Mouse (Mus musculus) heart, embryonic 13.5 days (tissue): ENCODE measurements around the gene Ephx1. TPM values are rescaled to one million over a fixed set of nuclear protein-coding genes. Genes with fewer than 3 reads are reported as not detected.
A peak's percentile ranks its signal among the peaks of the same experiment; 100 is the strongest.

Source experiments
- ATAC-seq: fragments of 200-750 bp; cut with Nextera tagmentation; 2 replicates; pipeline ENCODE4 v1.8.0; 2017; ENCODE audit warnings: moderate TSS enrichment; ENCODE audit not compliant: insufficient number of reproducible peaks, low FRiP score, low TSS enrichment; ENCODE audit errors: extremely low read depth
- H3K27ac ChIP-seq: fragments of 300-500 bp; sonication (generic); replicated peaks from 2 replicates; pipeline ENCODE4 v1.5.1; 2015; ENCODE audit warnings: moderate library complexity, mild to moderate bottlenecking, inconsistent platforms
- H3K27me3 ChIP-seq: fragments of 300-500 bp; sonication (generic); replicated peaks from 2 replicates; pipeline ENCODE4 v1.6.1; 2015; ENCODE audit warnings: mild to moderate bottlenecking, inconsistent platforms
- H3K36me3 ChIP-seq: fragments of 300-500 bp; sonication (generic); 2 replicates; pipeline ENCODE4 v1.6.1; 2015; ENCODE audit warnings: mild to moderate bottlenecking, inconsistent platforms
- H3K4me1 ChIP-seq: fragments of 300-500 bp; sonication (generic); 2 replicates; pipeline ENCODE4 v1.6.1; 2015; ENCODE audit warnings: inconsistent platforms
- H3K4me2 ChIP-seq: fragments of 300-500 bp; sonication (generic); 2 replicates; pipeline ENCODE4 v1.6.1; 2015; ENCODE audit warnings: inconsistent platforms, mild to moderate bottlenecking, moderate library complexity
- H3K4me3 ChIP-seq: fragments of 300-500 bp; sonication (generic); 2 replicates; pipeline ENCODE4 v1.5.1; 2015; ENCODE audit warnings: moderate library complexity, mild to moderate bottlenecking, inconsistent platforms
- H3K9ac ChIP-seq: fragments of 300-500 bp; sonication (generic); 2 replicates; pipeline ENCODE4 v1.6.1; 2015; ENCODE audit warnings: inconsistent platforms, mild to moderate bottlenecking, moderate library complexity
- H3K9me3 ChIP-seq: fragments of 300-500 bp; sonication (generic); 2 replicates; pipeline ENCODE4 v1.6.1; 2016; ENCODE audit warnings: inconsistent platforms
- WGBS: fragments of 180-500 bp; shearing (Covaris S2); methylation state at CpG from one replicate; pipeline ENCODE4 v1.1.7; 2015; ENCODE audit warnings: mixed read lengths; 5-methylcytosine and 5-hydroxymethylcytosine counted together
- polyA plus RNA-seq: library from polyadenylated mRNA; unstranded; fragments of >200 nt; fragmentation: Nextera tagmentation; extraction: Ambion mirVana; gene quantifications from 2 replicates; pipeline ENCODE4 v1.2.1, GENCODE M21; 2015

Ephx1 gene
- polyA plus RNA-seq, 1 experiment from 2014 or later = 6.0 TPM

DNA sequence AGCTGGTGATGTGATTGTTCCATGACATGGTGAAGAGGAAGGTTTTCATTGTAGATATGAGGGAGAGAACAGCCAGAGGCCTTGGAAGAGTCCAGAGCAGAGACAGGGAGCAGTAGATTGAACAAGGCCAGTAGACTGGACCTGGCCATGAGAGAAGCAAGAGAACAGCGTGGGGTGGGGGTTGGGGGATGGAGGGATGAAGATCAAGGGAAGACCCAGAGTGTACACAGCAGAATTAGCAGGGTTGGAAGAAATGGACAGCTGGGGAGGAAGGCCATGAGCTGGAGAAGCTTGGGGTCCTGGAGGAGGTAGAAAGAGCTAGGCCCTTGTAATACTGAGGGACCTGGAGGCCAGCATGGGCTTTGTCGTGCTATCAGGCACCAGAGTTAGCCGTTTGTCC lies 8.3 kb downstream of the Ephx1 start:
- Histone ChIP-seq H3K9me3 (no peaks in the 10 kb centered on the region), H3K27me3 (0 out of 2 replicates have a peak, but pooled peaks cover 5% of the 10 kb centered on the region), H3K4me2 (no peak overlapping the region), H3K27ac (no peak overlapping the region), H3K36me3 (no peaks in the 10 kb centered on the region), H3K4me3 (no peak overlapping the region), H3K9ac (no peak overlapping the region), H3K4me1 (peaks cover 41% of the 10 kb centered on the region)
- ATAC-seq = no peak
- WGBS = 74% methylated on average over 3 of the region's 3 CpGs

DNA sequence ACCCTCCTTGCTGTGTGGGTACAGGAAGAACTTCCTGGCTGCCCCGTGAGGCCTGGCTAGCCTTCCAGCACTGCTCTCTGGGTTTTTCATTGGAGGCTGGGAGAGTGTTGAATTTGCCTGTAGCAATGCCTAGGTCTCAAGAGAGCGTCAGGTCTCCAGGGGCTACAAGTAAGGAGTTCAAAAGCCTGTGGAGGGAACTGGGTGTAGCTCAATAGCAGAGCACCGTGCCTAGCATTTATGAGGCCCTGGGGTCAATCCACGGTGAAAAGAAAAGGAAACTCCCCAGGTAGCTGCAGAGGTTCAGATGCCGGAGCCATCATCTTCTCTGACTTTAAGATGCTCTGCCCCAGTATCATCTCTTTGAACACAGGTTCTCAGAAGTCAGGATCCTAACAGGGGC lies 9.1 kb downstream of the Ephx1 start:
- Histone ChIP-seq H3K9ac (no peak overlapping the region), H3K9me3 (no peaks in the 10 kb centered on the region), H3K4me2 (no peak overlapping the region), H3K36me3 (no peaks in the 10 kb centered on the region), H3K27me3 (peaks cover 5% of the 10 kb centered on the region; the same call in 1 of the 2 replicates), H3K4me3 (no peak overlapping the region), H3K27ac (no peak overlapping the region), H3K4me1 (peaks cover 39% of the 10 kb centered on the region)
- WGBS = 76% methylated on average over 5 of the region's 5 CpGs
- ATAC-seq = no peak

DNA sequence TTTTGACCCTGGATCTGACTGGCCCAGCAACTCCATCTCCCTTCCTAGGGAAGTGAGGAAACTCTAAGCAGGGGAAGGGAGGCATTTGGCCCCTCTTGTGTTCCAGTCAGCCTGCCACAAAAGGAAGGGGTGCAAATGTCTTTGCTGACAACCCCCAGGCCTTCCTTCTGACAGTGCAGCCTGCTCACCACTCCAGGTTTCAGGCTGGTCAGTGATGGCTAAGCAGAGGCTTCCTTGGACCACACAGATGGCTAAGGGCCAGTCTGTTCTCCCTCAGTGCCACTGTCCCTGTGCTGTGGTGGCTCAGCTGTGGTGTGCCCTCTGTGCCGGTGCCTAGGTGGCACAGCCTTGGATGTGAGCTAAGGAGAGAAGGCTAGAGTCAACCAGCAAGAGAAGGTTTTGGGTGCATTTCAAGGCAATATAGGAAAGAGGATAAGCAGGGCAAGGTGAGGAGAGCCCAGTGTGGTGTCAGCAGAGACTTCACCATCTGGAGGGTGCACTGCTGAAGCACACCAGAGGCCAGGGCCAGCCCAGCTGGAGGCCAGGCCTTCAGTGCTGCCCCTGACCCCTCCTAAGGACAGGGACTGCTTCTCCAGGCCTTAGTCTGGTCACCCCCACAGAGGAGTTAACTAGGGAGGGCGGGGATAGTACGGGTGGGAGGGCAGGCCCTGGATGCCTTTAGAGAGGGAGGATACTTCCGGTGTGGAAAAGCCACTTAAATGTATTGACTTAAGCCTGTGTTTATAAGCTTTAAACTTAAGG lies 10.4 kb downstream of the Ephx1 start:
- Histone ChIP-seq H3K4me2 (no peak overlapping the region), H3K9me3 (no peaks in the 10 kb centered on the region), H3K36me3 (no peaks in the 10 kb centered on the region), H3K9ac (0 out of 2 replicates have a peak overlapping the region, but pooled peaks have one; percentile 1), H3K4me1 (peaks cover 27% of the 10 kb centered on the region), H3K27ac (peak overlapping the region; percentile 13), H3K27me3 (peaks cover 5% of the 10 kb centered on the region; the same call in 1 of the 2 replicates), H3K4me3 (no peak overlapping the region)
- no peak for ATAC-seq
- WGBS = 57% methylated on average over 4 of the region's 4 CpGs

DNA sequence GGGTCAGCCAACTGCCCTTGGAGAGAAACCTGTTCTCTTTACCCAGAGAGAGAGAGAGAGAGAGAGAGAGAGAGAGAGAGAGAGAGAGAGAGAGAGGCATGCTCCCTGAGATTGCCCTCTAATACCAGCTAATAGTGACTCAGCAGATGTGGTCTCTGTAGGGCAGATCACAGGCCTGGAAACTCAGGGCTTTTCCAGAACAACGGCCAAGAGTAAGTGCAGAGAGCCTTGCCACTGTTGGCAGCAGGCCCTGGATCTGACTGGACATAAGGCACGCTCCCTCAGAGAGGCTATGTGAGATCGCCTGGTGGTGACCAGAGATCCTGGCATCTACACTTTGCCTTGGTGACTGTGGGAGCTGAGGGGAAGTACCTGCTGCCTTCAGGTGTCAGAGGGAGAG lies 10.9 kb downstream of the Ephx1 start:
- H3K4me2 ChIP-seq = no peak overlapping the region
- peaks cover 5% of the 10 kb centered on the region; the same call in 1 of the 2 replicates for H3K27me3 ChIP-seq
- no peaks in the 10 kb centered on the region for H3K36me3 ChIP-seq
- no peak for ATAC-seq
- H3K9me3 ChIP-seq = no peaks in the 10 kb centered on the region
- WGBS = 32% methylated on average over 3 of the region's 3 CpGs
- no peak overlapping the region for H3K4me3 ChIP-seq
- peak overlapping the region; percentile 13 for H3K27ac ChIP-seq
- H3K9ac ChIP-seq = 0 out of 2 replicates have a peak overlapping the region, but pooled peaks have one; percentile 1
- peaks cover 21% of the 10 kb centered on the region for H3K4me1 ChIP-seq

DNA sequence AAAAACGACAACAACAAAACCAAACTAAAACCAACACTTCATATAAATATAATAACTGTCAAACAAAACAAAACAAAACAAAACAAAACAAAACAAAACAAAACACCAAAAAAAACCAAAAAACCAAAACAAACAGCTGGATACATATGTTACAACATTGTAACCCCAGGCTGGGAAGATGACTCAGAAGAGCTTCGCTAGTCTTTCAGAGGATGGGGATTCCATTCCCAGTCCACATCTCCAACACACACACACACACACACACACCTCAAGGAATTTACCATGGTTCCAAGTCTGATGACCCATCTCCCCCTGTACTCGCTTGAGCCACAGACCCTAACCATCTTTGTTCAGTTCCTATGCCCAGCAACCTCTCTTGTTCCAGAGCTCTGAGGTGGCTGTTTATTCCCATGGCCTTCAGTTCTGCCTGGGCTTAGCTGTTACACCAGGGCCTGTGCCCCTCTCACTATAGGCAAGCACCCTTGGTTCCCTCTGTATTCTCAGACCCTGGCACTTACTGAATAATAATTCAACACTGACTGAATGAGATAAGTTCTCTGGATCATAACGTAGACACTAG lies 11.6 kb downstream of the Ephx1 start:
- no peaks in the 10 kb centered on the region for H3K9me3 ChIP-seq
- H3K9ac ChIP-seq = no peak overlapping the region
- H3K4me1 ChIP-seq = peaks cover 19% of the 10 kb centered on the region
- no peak overlapping the region for H3K4me2 ChIP-seq
- H3K27me3 ChIP-seq = peaks cover 5% of the 10 kb centered on the region; the same call in 1 of the 2 replicates
- H3K4me3 ChIP-seq = no peak overlapping the region
- 79% methylated on average over 4 of the region's 4 CpGs for WGBS
- 0 out of 2 replicates have a peak overlapping the region, but pooled peaks have one; percentile 39 for H3K27ac ChIP-seq
- ATAC-seq = no peak
- no peaks in the 10 kb centered on the region for H3K36me3 ChIP-seq

DNA sequence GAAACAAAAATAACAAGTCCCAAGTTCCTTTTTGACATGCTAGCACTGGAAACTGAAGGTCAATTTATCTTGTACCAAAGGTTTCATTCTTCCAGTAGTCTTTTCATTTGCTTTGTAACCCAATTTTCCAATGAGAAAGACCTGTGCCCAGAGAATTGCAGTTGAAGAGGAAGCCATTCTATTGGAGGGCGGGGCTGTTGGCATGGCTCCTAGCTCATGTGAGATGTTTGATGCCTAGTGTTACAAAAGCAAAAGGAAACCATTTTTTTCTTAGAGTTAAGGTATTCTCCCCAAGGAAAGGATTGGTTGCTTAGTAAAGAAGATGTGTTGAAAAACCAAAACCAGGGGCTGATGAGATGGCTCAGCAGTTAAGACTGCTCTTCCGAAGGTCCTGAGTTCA lies 12.4 kb downstream of the Ephx1 start:
- Histone ChIP-seq H3K9me3 (no peaks in the 10 kb centered on the region), H3K27ac (no peak overlapping the region), H3K9ac (no peak overlapping the region), H3K27me3 (peaks cover 5% of the 10 kb centered on the region; the same call in 1 of the 2 replicates), H3K4me2 (no peak overlapping the region), H3K4me3 (no peak overlapping the region), H3K4me1 (peaks cover 19% of the 10 kb centered on the region), H3K36me3 (no peaks in the 10 kb centered on the region)
- ATAC-seq = no peak
- 87% methylated on average over 2 of the region's 2 CpGs for WGBS

DNA sequence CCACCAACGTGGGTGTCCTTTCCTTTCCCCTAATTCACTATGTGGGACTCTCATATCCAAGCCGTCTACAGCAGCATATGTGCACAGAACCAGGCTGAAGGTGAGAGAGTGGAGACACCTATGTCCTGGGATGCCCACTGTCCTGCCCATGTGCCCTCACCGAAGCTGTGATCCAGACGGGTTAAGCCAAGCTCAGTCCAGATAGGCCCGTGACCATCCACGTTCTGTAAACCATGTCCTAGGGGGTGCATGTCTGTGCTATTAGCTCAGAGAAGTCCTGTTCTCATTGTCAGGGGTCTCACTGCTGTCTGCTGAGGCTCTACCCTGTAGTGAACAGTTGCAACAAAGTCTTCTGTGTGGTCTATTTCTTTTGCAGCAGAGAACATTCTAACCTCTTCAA lies 12.9 kb downstream of the Ephx1 start:
- no peak overlapping the region for H3K9ac ChIP-seq
- no peak overlapping the region for H3K27ac ChIP-seq
- ATAC-seq = no peak
- H3K36me3 ChIP-seq = no peaks in the 10 kb centered on the region
- H3K9me3 ChIP-seq = no peaks in the 10 kb centered on the region
- peaks cover 19% of the 10 kb centered on the region for H3K4me1 ChIP-seq
- WGBS = 74% methylated on average over 6 of the region's 6 CpGs
- H3K27me3 ChIP-seq = peaks cover 5% of the 10 kb centered on the region; the same call in 1 of the 2 replicates
- no peak overlapping the region for H3K4me2 ChIP-seq
- H3K4me3 ChIP-seq = no peak overlapping the region

DNA sequence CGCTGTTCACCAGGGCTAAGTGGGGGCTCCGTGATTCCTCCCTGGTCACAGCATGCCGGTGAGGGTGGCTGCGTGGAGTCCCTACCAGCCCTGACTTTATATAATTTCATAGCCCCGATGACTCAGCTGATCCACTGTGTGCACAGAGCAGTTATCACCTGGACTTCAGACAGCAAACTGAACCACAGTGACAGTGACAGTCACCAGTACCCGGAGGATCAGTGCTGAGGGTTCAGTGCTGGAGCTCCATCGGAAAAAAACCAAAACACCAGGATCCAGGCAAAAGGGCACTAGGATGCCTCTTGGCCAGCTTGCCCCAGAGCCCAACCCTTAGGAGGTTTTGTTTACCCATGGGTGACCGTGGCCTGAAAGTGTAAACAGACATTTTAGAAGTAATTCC lies 15.4 kb downstream of the Ephx1 start:
- peaks cover 19% of the 10 kb centered on the region for H3K4me1 ChIP-seq
- 75% methylated on average over 8 of the region's 8 CpGs for WGBS
- no peaks in the 10 kb centered on the region; the same call in 1 of the 2 replicates for H3K27me3 ChIP-seq
- no peak overlapping the region for H3K4me3 ChIP-seq
- H3K36me3 ChIP-seq = no peaks in the 10 kb centered on the region
- H3K9me3 ChIP-seq = no peaks in the 10 kb centered on the region
- no peak overlapping the region for H3K27ac ChIP-seq
- ATAC-seq = no peak
- no peak overlapping the region for H3K4me2 ChIP-seq
- no peak overlapping the region for H3K9ac ChIP-seq

DNA sequence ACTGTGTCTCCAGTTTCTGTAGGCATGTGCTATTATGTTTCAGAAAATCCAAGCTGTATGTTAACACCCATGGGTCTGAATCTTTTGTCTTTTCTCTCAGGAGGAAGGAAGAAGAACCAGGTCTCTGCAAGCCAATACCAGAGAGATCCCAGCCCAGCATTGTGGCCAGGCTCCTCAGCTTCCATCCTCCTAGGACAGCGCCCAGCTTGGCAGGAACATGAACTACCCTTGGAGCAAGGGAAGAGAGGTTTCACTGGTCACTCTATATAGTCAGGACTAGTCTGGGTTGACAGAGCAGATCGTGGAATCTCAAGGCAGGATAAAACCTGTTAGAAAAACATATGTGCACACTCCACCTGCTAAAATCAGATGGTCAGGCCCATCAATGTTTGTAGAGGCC lies 16.9 kb downstream of the Ephx1 start:
- H3K4me3 ChIP-seq = no peak overlapping the region
- WGBS = 73% methylated on average over 2 of the region's 2 CpGs
- no peak for ATAC-seq

DNA sequence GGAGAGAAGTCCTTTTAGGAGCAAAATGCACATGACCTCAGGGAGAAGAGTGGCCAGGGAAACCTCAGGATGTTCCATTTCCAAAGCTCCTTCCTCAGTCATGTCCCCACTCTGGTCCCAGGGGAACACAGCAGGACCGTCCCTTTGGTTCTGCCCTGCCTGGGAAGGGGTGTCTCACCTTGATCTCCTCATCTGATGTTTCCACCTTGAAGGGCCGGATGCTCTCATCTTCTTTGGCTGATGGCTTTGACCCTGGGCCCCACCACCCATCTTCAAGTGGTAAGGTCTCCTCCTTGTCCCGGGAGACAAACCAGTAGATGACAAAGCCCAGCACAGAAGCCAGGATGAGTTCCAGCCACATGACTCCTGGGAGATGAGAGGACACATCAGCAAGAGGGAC lies 19.1 kb downstream of the Ephx1 start:
- H3K4me1 ChIP-seq = peaks cover 6% of the 10 kb centered on the region
- H3K27me3 ChIP-seq = no peaks in the 10 kb centered on the region; the same call in 1 of the 2 replicates
- no peak overlapping the region for H3K4me2 ChIP-seq
- no peak for ATAC-seq
- no peaks in the 10 kb centered on the region for H3K36me3 ChIP-seq
- H3K4me3 ChIP-seq = no peak overlapping the region
- H3K9ac ChIP-seq = no peak overlapping the region
- no peaks in the 10 kb centered on the region for H3K9me3 ChIP-seq
- no peak overlapping the region for H3K27ac ChIP-seq
- WGBS = 68% methylated on average over 3 of the region's 3 CpGs

More for the DNA sequence above, 16.9 kb downstream of the Ephx1 start:
- Histone ChIP-seq H3K27ac (no peak overlapping the region), H3K4me1 (peaks cover 6% of the 10 kb centered on the region), H3K9ac (no peak overlapping the region), H3K27me3 (no peaks in the 10 kb centered on the region; the same call in 1 of the 2 replicates), H3K9me3 (no peaks in the 10 kb centered on the region), H3K36me3 (no peaks in the 10 kb centered on the region), H3K4me2 (no peak overlapping the region)

DNA sequence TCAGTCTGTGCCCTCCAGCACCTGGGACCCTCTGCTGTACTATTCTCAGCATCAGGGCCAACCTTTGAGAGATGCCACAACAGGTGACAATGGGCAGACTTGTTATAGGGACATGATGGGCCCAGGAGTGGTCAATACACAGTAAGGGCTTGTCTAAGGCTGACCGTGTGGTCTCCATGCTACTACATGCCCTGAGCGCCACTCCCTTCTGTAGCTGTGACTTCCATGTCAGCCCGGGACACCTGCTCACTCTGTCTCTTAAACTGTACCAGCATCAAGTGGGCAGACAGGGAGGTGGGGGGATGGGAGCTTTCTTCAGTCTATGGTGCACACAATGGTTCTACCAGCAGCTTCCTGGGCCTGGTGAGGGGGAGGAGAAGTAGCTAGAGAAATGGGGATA lies 19.5 kb downstream of the Ephx1 start:
- Histone ChIP-seq H3K27ac (no peak overlapping the region), H3K9me3 (no peaks in the 10 kb centered on the region), H3K27me3 (no peaks in the 10 kb centered on the region; the same call in 1 of the 2 replicates), H3K4me2 (no peak overlapping the region), H3K9ac (no peak overlapping the region), H3K36me3 (no peaks in the 10 kb centered on the region), H3K4me1 (peaks cover 6% of the 10 kb centered on the region), H3K4me3 (no peak overlapping the region)
- no peak for ATAC-seq
- WGBS = 79% methylated on average over 3 of the region's 3 CpGs
